Mouse (Mus musculus): ENCODE data around the gene Trim10. TPM values are rescaled to one million over a fixed set of nuclear protein-coding genes. Genes with fewer than 3 reads are reported as not detected.
"Not testable (repeated sequence)": the region's sequence is repeated elsewhere in the genome, so short reads cannot be mapped to it uniquely, and the experiment has no call there.

The Trim10 gene
- polyA plus RNA-seq, 1 experiment from 2014 or later = 5.7 TPM

GRCm38 (mm10) chr17:36874636-36875035 is 5.3 kb downstream of the Trim10 start:
- no peak overlapping the region for H3K27ac ChIP-seq (ENCODE audit: low read length)
- no peaks in the 10 kb centered on the region for H3K27me3 ChIP-seq (replicated peaks; ENCODE audit: control insufficient read depth, insufficient read depth, low read length)
- WGBS = 35% methylated on average over 4 of the region's 4 CpGs
- H3K9me3 ChIP-seq (ENCODE audit: control insufficient read depth, low read length) = no peaks in the 10 kb centered on the region
- H3K4me1 ChIP-seq (ENCODE audit: control insufficient read depth, insufficient read depth, low read length) = no peaks in the 10 kb centered on the region
- H3K36me3 ChIP-seq (ENCODE audit: control insufficient read depth, insufficient read depth, low read length) = no peaks in the 10 kb centered on the region
- H3K9ac ChIP-seq (ENCODE audit: low read depth, low read length) = no peak overlapping the region
- no peak overlapping the region for H3K4me2 ChIP-seq (ENCODE audit: low read depth, low read length)
- no peak overlapping the region for H3K4me3 ChIP-seq (ENCODE audit: low read length)
- ATAC-seq = peak; percentile 27; the same call in 1 of the 2 replicates

- Histone ChIP-seq H3K9me3 (ENCODE audit: control insufficient read depth, low read length) (no peaks in the 10 kb centered on the region), H3K4me2 (ENCODE audit: low read depth, low read length) (no peak overlapping the region), H3K4me3 (ENCODE audit: low read length) (no peak overlapping the region), H3K36me3 (ENCODE audit: control insufficient read depth, insufficient read depth, low read length) (no peaks in the 10 kb centered on the region), H3K27me3 (replicated peaks; ENCODE audit: control insufficient read depth, insufficient read depth, low read length) (no peaks in the 10 kb centered on the region), H3K4me1 (ENCODE audit: control insufficient read depth, insufficient read depth, low read length) (no peaks in the 10 kb centered on the region), H3K9ac (ENCODE audit: low read depth, low read length) (no peak overlapping the region), H3K27ac (ENCODE audit: low read length) (no peak overlapping the region)
- 80% methylated on average over 2 of the region's 2 CpGs for WGBS
- no peak for ATAC-seq
These were observed 14.0 kb downstream of the Trim10 start for GRCm38 (mm10) chr17:36883350-36883749.

GRCm38 (mm10) chr17:36885132-36885790 is 15.9 kb downstream of the Trim10 start:
- no peaks in the 10 kb centered on the region for H3K4me1 ChIP-seq (ENCODE audit: control insufficient read depth, insufficient read depth, low read length)
- peak; percentile 83 for ATAC-seq
- H3K36me3 ChIP-seq (ENCODE audit: control insufficient read depth, insufficient read depth, low read length) = no peaks in the 10 kb centered on the region
- H3K9ac ChIP-seq (ENCODE audit: low read depth, low read length) = no peak overlapping the region
- no peaks in the 10 kb centered on the region for H3K9me3 ChIP-seq (ENCODE audit: control insufficient read depth, low read length)
- H3K4me2 ChIP-seq (ENCODE audit: low read depth, low read length) = no peak overlapping the region
- no peak overlapping the region for H3K4me3 ChIP-seq (ENCODE audit: low read length)
- WGBS = 80% methylated on average over 12 of the region's 12 CpGs
- H3K27me3 ChIP-seq (replicated peaks; ENCODE audit: control insufficient read depth, insufficient read depth, low read length) = no peaks in the 10 kb centered on the region
- H3K27ac ChIP-seq (ENCODE audit: low read length) = no peak overlapping the region

- ATAC-seq = peak; percentile 31
- H3K9me3 ChIP-seq (ENCODE audit: control insufficient read depth, low read length) = no peaks in the 10 kb centered on the region
- no peak within 1 kb of the TSS for H3K4me2 ChIP-seq (ENCODE audit: low read depth, low read length)
- H3K27ac ChIP-seq (ENCODE audit: low read length) = peak within 1 kb of the TSS; percentile 38
- H3K4me3 ChIP-seq (ENCODE audit: low read length) = no peak within 1 kb of the TSS
- no peak within 1 kb of the TSS for H3K9ac ChIP-seq (ENCODE audit: low read depth, low read length)
- H3K27me3 ChIP-seq (replicated peaks; ENCODE audit: control insufficient read depth, insufficient read depth, low read length) = no peaks in the 10 kb centered on the region
- WGBS = 79% methylated on average over 5 of the region's 5 CpGs
- H3K4me1 ChIP-seq (ENCODE audit: control insufficient read depth, insufficient read depth, low read length) = 0 out of 2 replicates have a peak, but pooled peaks cover 1% of the 10 kb centered on the region
- no peaks in the 10 kb centered on the region for H3K36me3 ChIP-seq (ENCODE audit: control insufficient read depth, insufficient read depth, low read length)
These were observed 20.9 kb downstream of the Trim10 start, which contains the start of gene Trim40 for GRCm38 (mm10) chr17:36890073-36890903. Trim40 (minus strand) TSS chr17:36890123.

GRCm38 (mm10) chr17:36891496-36891895 is 22.1 kb downstream of the Trim10 start:
- 0 out of 2 replicates have a peak overlapping the region, but pooled peaks have one; percentile 26 for H3K27ac ChIP-seq (ENCODE audit: low read length)
- not testable (repeated sequence) for H3K4me2 ChIP-seq (ENCODE audit: low read depth, low read length); H3K4me1 ChIP-seq (ENCODE audit: control insufficient read depth, insufficient read depth, low read length); H3K9me3 ChIP-seq (ENCODE audit: control insufficient read depth, low read length); H3K27me3 ChIP-seq (replicated peaks; ENCODE audit: control insufficient read depth, insufficient read depth, low read length); H3K36me3 ChIP-seq (ENCODE audit: control insufficient read depth, insufficient read depth, low read length); H3K4me3 ChIP-seq (ENCODE audit: low read length); H3K9ac ChIP-seq (ENCODE audit: low read depth, low read length); ATAC-seq
- WGBS = 79% methylated on average over 1 of the region's 1 CpGs

- Histone ChIP-seq H3K36me3 (ENCODE audit: control insufficient read depth, insufficient read depth, low read length) (no peaks in the 10 kb centered on the region), H3K9ac (ENCODE audit: low read depth, low read length) (no peak overlapping the region), H3K4me2 (ENCODE audit: low read depth, low read length) (no peak overlapping the region), H3K27me3 (replicated peaks; ENCODE audit: control insufficient read depth, insufficient read depth, low read length) (no peaks in the 10 kb centered on the region), H3K27ac (ENCODE audit: low read length) (no peak overlapping the region), H3K4me3 (ENCODE audit: low read length) (no peak overlapping the region), H3K9me3 (ENCODE audit: control insufficient read depth, low read length) (no peaks in the 10 kb centered on the region), H3K4me1 (ENCODE audit: control insufficient read depth, insufficient read depth, low read length) (0 out of 2 replicates have a peak, but pooled peaks cover 2% of the 10 kb centered on the region)
- ATAC-seq = no peak
- WGBS = 15% methylated on average over 2 of the region's 2 CpGs
These were observed 23.0 kb downstream of the Trim10 start for GRCm38 (mm10) chr17:36892362-36892761.

GRCm38 (mm10) chr17:36893387-36893786 is 24.0 kb downstream of the Trim10 start:
- 54% methylated on average over 5 of the region's 5 CpGs for WGBS
- H3K4me1 ChIP-seq (ENCODE audit: control insufficient read depth, insufficient read depth, low read length) = 0 out of 2 replicates have a peak, but pooled peaks cover 2% of the 10 kb centered on the region
- H3K36me3 ChIP-seq (ENCODE audit: control insufficient read depth, insufficient read depth, low read length) = no peaks in the 10 kb centered on the region
- no peaks in the 10 kb centered on the region for H3K27me3 ChIP-seq (replicated peaks; ENCODE audit: control insufficient read depth, insufficient read depth, low read length)
- no peak overlapping the region for H3K9ac ChIP-seq (ENCODE audit: low read depth, low read length)
- H3K27ac ChIP-seq (ENCODE audit: low read length) = no peak overlapping the region
- no peak for ATAC-seq
- no peak overlapping the region for H3K4me2 ChIP-seq (ENCODE audit: low read depth, low read length)
- no peak overlapping the region for H3K4me3 ChIP-seq (ENCODE audit: low read length)
- H3K9me3 ChIP-seq (ENCODE audit: control insufficient read depth, low read length) = no peaks in the 10 kb centered on the region

- Histone ChIP-seq H3K36me3 (ENCODE audit: control insufficient read depth, insufficient read depth, low read length) (no peaks in the 10 kb centered on the region), H3K27me3 (replicated peaks; ENCODE audit: control insufficient read depth, insufficient read depth, low read length) (no peaks in the 10 kb centered on the region), H3K9ac (ENCODE audit: low read depth, low read length) (no peak overlapping the region), H3K4me1 (ENCODE audit: control insufficient read depth, insufficient read depth, low read length) (0 out of 2 replicates have a peak, but pooled peaks cover 2% of the 10 kb centered on the region), H3K9me3 (ENCODE audit: control insufficient read depth, low read length) (no peaks in the 10 kb centered on the region), H3K4me2 (ENCODE audit: low read depth, low read length) (no peak overlapping the region), H3K27ac (ENCODE audit: low read length) (no peak overlapping the region), H3K4me3 (ENCODE audit: low read length) (no peak overlapping the region)
- no peak for ATAC-seq
- WGBS = 90% methylated on average over 1 of the region's 1 CpGs
These were observed 27.2 kb downstream of the Trim10 start for GRCm38 (mm10) chr17:36896583-36896982.

- no peaks in the 10 kb centered on the region for H3K9me3 ChIP-seq (ENCODE audit: control insufficient read depth, low read length)
- H3K4me2 ChIP-seq (ENCODE audit: low read depth, low read length) = peak overlapping the region; percentile 38
- peak; percentile 86 for ATAC-seq
- no peak overlapping the region for H3K9ac ChIP-seq (ENCODE audit: low read depth, low read length)
- H3K4me1 ChIP-seq (ENCODE audit: control insufficient read depth, insufficient read depth, low read length) = 0 out of 2 replicates have a peak, but pooled peaks cover 2% of the 10 kb centered on the region
- H3K36me3 ChIP-seq (ENCODE audit: control insufficient read depth, insufficient read depth, low read length) = no peaks in the 10 kb centered on the region
- peak overlapping the region; percentile 97 for H3K27ac ChIP-seq (ENCODE audit: low read length)
- no peaks in the 10 kb centered on the region for H3K27me3 ChIP-seq (replicated peaks; ENCODE audit: control insufficient read depth, insufficient read depth, low read length)
- H3K4me3 ChIP-seq (ENCODE audit: low read length) = peak overlapping the region; percentile 17; the same call in 1 of the 2 replicates
These were observed 27.7 kb downstream of the Trim10 start for GRCm38 (mm10) chr17:36897065-36897464.

All from intestine, embryonic 16.5 days (tissue).